Mouse (Mus musculus) neural tube, embryonic 13.5 days (tissue): ENCODE measurements around the gene Ascl4. TPM values are rescaled to one million over a fixed set of nuclear protein-coding genes. Genes with fewer than 3 reads are reported as not detected.

Source experiments
- ATAC-seq: fragments of 200-750 bp; cut with Nextera tagmentation; 2 replicates; pipeline ENCODE4 v1.8.0; 2017; ENCODE audit warnings: low read depth, mild to moderate bottlenecking, moderate TSS enrichment, moderate library complexity
- H3K27ac ChIP-seq: fragments of 300-500 bp; sonication (generic); replicated peaks from 2 replicates; pipeline ENCODE4 v1.5.1; 2015; ENCODE audit warnings: moderate library complexity, mild to moderate bottlenecking, inconsistent platforms
- H3K27me3 ChIP-seq: fragments of 300-500 bp; sonication (generic); 2 replicates; pipeline ENCODE4 v1.6.1; 2015; ENCODE audit warnings: mild to moderate bottlenecking, inconsistent platforms
- H3K36me3 ChIP-seq: fragments of 300-500 bp; sonication (generic); 2 replicates; pipeline ENCODE4 v1.6.1; 2015; ENCODE audit warnings: mild to moderate bottlenecking, inconsistent platforms
- H3K4me1 ChIP-seq: fragments of 300-500 bp; sonication (generic); replicated peaks from 2 replicates; pipeline ENCODE4 v1.6.1; 2015; ENCODE audit warnings: inconsistent platforms
- H3K4me2 ChIP-seq: fragments of 300-500 bp; sonication (generic); 2 replicates; pipeline ENCODE4 v1.6.1; 2015; ENCODE audit warnings: inconsistent platforms, mild to moderate bottlenecking, moderate library complexity
- H3K4me3 ChIP-seq: fragments of 300-500 bp; sonication (generic); 2 replicates; pipeline ENCODE4 v1.5.1; 2015; ENCODE audit warnings: mild to moderate bottlenecking, inconsistent platforms
- H3K9ac ChIP-seq: fragments of 300-500 bp; sonication (generic); 2 replicates; pipeline ENCODE4 v1.6.1; 2015; ENCODE audit warnings: moderate library complexity, mild to moderate bottlenecking, inconsistent platforms
- H3K9me3 ChIP-seq: fragments of 300-500 bp; sonication (generic); 2 replicates; pipeline ENCODE4 v1.6.1; 2016; ENCODE audit warnings: inconsistent platforms
- whole genome bisulfite sequencing: fragments of 180-500 bp; shearing (Covaris S2); methylation state at CpG from one replicate; pipeline ENCODE4 v1.1.7; 2015; 5-methylcytosine and 5-hydroxymethylcytosine counted together
- polyA plus RNA-seq: library from polyadenylated mRNA; unstranded; fragments of >200 nt; fragmentation: Nextera tagmentation; extraction: Ambion mirVana; gene quantifications from 2 replicates; pipeline ENCODE4 v1.2.1, GENCODE M21; 2015

Ascl4 gene
- polyA plus RNA-seq, 1 experiment from 2014 or later = not detected

GRCm38 (mm10) chr10:85972915-85973314, 45.4 kb downstream of the Ascl4 start:
- Histone ChIP-seq H3K4me1 (no peaks in the 10 kb centered on the region), H3K36me3 (no peaks in the 10 kb centered on the region), H3K27me3 (no peaks in the 10 kb centered on the region), H3K27ac (no peak overlapping the region), H3K9me3 (0 out of 2 replicates have a peak, but pooled peaks cover 6% of the 10 kb centered on the region), H3K4me3 (no peak overlapping the region), H3K9ac (no peak overlapping the region), H3K4me2 (no peak overlapping the region)
- ATAC-seq = no peak
- 87% methylated on average over 4 of the region's 4 CpGs for WGBS

- WGBS = 79% methylated on average over 6 of the region's 6 CpGs
- Histone ChIP-seq H3K9me3 (no peaks in the 10 kb centered on the region), H3K9ac (no peak overlapping the region), H3K4me1 (no peaks in the 10 kb centered on the region), H3K36me3 (no peaks in the 10 kb centered on the region), H3K27me3 (no peaks in the 10 kb centered on the region), H3K27ac (no peak overlapping the region), H3K4me2 (no peak overlapping the region), H3K4me3 (no peak overlapping the region)
- no peak for ATAC-seq
Observed at GRCm38 (mm10) chr10:85989412-85990115, 62.1 kb downstream of the Ascl4 start.

- H3K4me1 ChIP-seq = no peaks in the 10 kb centered on the region
- WGBS = 90% methylated on average over 4 of the region's 4 CpGs
- H3K27ac ChIP-seq = no peak overlapping the region
- no peak overlapping the region for H3K4me3 ChIP-seq
- H3K4me2 ChIP-seq = no peak overlapping the region
- no peak for ATAC-seq
- no peaks in the 10 kb centered on the region for H3K9me3 ChIP-seq
- no peaks in the 10 kb centered on the region for H3K36me3 ChIP-seq
- H3K27me3 ChIP-seq = no peaks in the 10 kb centered on the region
- H3K9ac ChIP-seq = no peak overlapping the region
Observed at GRCm38 (mm10) chr10:85992412-85992811, 64.9 kb downstream of the Ascl4 start.

- Histone ChIP-seq H3K27me3 (no peaks in the 10 kb centered on the region), H3K9me3 (no peaks in the 10 kb centered on the region), H3K4me3 (no peak overlapping the region), H3K9ac (no peak overlapping the region), H3K36me3 (no peaks in the 10 kb centered on the region), H3K4me2 (no peak overlapping the region), H3K4me1 (no peaks in the 10 kb centered on the region), H3K27ac (no peak overlapping the region)
- ATAC-seq = no peak
- 92% methylated on average over 9 of the region's 9 CpGs for WGBS
Observed at GRCm38 (mm10) chr10:85993836-85994235, 66.4 kb downstream of the Ascl4 start.

- ATAC-seq = no peak
- H3K9me3 ChIP-seq = no peaks in the 10 kb centered on the region
- no peak overlapping the region for H3K4me2 ChIP-seq
- 89% methylated on average over 5 of the region's 5 CpGs for WGBS
- H3K4me3 ChIP-seq = no peak overlapping the region
- no peak overlapping the region for H3K27ac ChIP-seq
- no peaks in the 10 kb centered on the region for H3K4me1 ChIP-seq
- no peak overlapping the region for H3K9ac ChIP-seq
- H3K36me3 ChIP-seq = no peaks in the 10 kb centered on the region
- no peaks in the 10 kb centered on the region for H3K27me3 ChIP-seq
Observed at GRCm38 (mm10) chr10:85994543-85995104, 67.1 kb downstream of the Ascl4 start.

Other genes with a start within 250 kb of the Ascl4 start
- 68.0 and 73.1 TPM in 2 replicates for gene Pwp1, start 98.2 kb upstream of the Ascl4 start, polyA plus RNA-seq
- gene Prdm4, start 10.5 kb upstream of the Ascl4 start, polyA plus RNA-seq = 23.9 and 26.7 TPM in 2 replicates
- gene Rtcb, start 30.1 kb downstream of the Ascl4 start, polyA plus RNA-seq = 164 and 175 TPM in 2 replicates
- gene Bpifc, start 84.2 kb downstream of the Ascl4 start, polyA plus RNA-seq = not detected in 2 replicates
- 21.3 and 26.0 TPM in 2 replicates for gene Fbxo7, start 94.3 kb downstream of the Ascl4 start, polyA plus RNA-seq